Mouse (Mus musculus) neutrophil, adult 5-6 weeks (primary cell): Measurements from ENCODE around the gene Olfr259. TPM values are rescaled to one million over a fixed set of nuclear protein-coding genes. Genes with fewer than 3 reads are reported as not detected.

ENCODE experiments used
- ATAC-seq: fragments of 151-379, 151-347 bp; 2 replicates; pipeline ENCODE4 v1.8.0; 2017; ENCODE audit warnings: mild to moderate bottlenecking, moderate TSS enrichment; ENCODE audit not compliant: insufficient number of reproducible peaks, poor library complexity, low FRiP score, severe bottlenecking; ENCODE audit errors: extremely low read depth
- total RNA-seq: library from RNA; stranded (forward); fragments of 200-1000 nt; gene quantifications from 2 replicates; pipeline ENCODE4 v1.2.3, GENCODE M21; 2017

Olfr259 gene
- total RNA-seq, result not detected in 2 replicates

- ATAC-seq, result no peak
These were observed at the start of gene Olfr259 for GRCm38 (mm10) chr2:87114467-87114866. TSS of gene Olfr259 (minus strand) at chr2:87114567.

GRCm38 (mm10) chr2:87152524-87152923, 38.2 kb upstream of the Olfr259 start, which contains the start of gene Olfr1111:
TSS of gene Olfr1111 (minus strand) at chr2:87152624.
- ATAC-seq, result no peak

- ATAC-seq, result no peak
These were observed 25.8 kb upstream of the Olfr259 start, which contains the start of gene Olfr1110 for GRCm38 (mm10) chr2:87140200-87140599. TSS of gene Olfr1110 (minus strand) at chr2:87140300.

GRCm38 (mm10) chr2:87095908-87096307, 18.5 kb downstream of the Olfr259 start, which contains the start of gene Olfr1109:
TSS of gene Olfr1109 (minus strand) at chr2:87096008.
- ATAC-seq, result no peak

GRCm38 (mm10) chr2:87075717-87076116, 38.6 kb downstream of the Olfr259 start, which contains the start of gene Olfr1107:
TSS of gene Olfr1107 (minus strand) at chr2:87075817.
- no peak for ATAC-seq

Other genes with a start within 250 kb of the Olfr259 start
- gene Gm13723, start 239.8 kb downstream of the Olfr259 start, total RNA-seq, result not detected in 2 replicates
- not detected in 2 replicates for gene Olfr1097, start 222.4 kb downstream of the Olfr259 start, total RNA-seq
- gene Olfr1098, start 190.0 kb downstream of the Olfr259 start, total RNA-seq, result not detected in 2 replicates
- 0.12 TPM in 1 of 2 replicates, not detected in the other for gene Olfr1099, start 153.9 kb downstream of the Olfr259 start, total RNA-seq
- not detected in 2 replicates for gene Olfr1100, start 134.6 kb downstream of the Olfr259 start, total RNA-seq
- not detected in 2 replicates for gene Olfr1101, start 123.3 kb downstream of the Olfr259 start, total RNA-seq
- gene Olfr1102, start 116.2 kb downstream of the Olfr259 start, total RNA-seq, result not detected in 2 replicates
- not detected in 2 replicates for gene Olfr1104, start 87.5 kb downstream of the Olfr259 start, total RNA-seq
- gene Olfr1105, start 78.0 kb downstream of the Olfr259 start, total RNA-seq, result 0.49 TPM in 1 of 2 replicates, not detected in the other
- not detected in 2 replicates for gene Olfr1106, start 62.3 kb downstream of the Olfr259 start, total RNA-seq
- not detected in 2 replicates for gene Olfr1107, start 38.8 kb downstream of the Olfr259 start, total RNA-seq
- not detected in 2 replicates for gene Olfr1109, start 18.6 kb downstream of the Olfr259 start, total RNA-seq
- not detected in 2 replicates for gene Olfr1110, start 25.7 kb upstream of the Olfr259 start, total RNA-seq
- not detected in 2 replicates for gene Olfr1111, start 38.1 kb upstream of the Olfr259 start, total RNA-seq
- not detected in 2 replicates for gene Olfr1112, start 73.2 kb upstream of the Olfr259 start, total RNA-seq
- not detected in 2 replicates for gene Olfr1113, start 94.4 kb upstream of the Olfr259 start, total RNA-seq
- gene Olfr1115, start 133.4 kb upstream of the Olfr259 start, total RNA-seq, result not detected in 2 replicates
- 0.12 and 0.25 TPM in 2 replicates for gene Olfr1116, start 153.0 kb upstream of the Olfr259 start, total RNA-seq
- gene Olfr1118, start 193.0 kb upstream of the Olfr259 start, total RNA-seq, result 0.49 TPM in 1 of 2 replicates, not detected in the other
- not detected in 2 replicates for gene Olfr1120, start 240.2 kb upstream of the Olfr259 start, total RNA-seq